Mouse (Mus musculus): ENCODE data around the gene Amer3.

DNA sequence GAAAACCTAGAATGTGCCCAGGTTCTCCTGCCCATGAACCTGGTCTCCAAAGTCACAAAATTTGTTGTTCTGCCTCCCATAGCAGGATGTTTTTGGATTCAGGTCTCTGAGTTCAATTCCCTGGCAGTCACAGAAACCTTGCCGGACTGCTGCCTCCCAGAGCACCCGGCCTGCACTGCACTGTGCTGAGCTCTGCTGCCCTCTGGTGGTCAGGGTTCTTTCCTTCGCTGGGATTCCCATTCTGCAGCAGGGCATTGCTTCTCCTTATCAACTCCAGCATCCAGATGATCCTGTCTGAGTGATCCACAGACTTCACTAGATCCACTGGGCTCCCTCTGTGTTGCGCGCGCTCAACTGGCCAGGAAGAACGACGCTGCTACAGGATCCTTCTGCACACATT, 22.9 kb downstream of the Amer3 start:
- TF ChIP-seq CTCF (IDR thresholded peaks at IDR 0.05; ENCODE audit: control insufficient read depth, insufficient read depth, insufficient read length) (peak; percentile 81), MYOG (IDR thresholded peaks at IDR 0.05; ENCODE audit: control insufficient read depth, extremely low read depth, insufficient read length) (no peak), MAX (IDR thresholded peaks at IDR 0.05) (no peak), FOSL1 (IDR thresholded peaks at IDR 0.05; ENCODE audit: insufficient read depth, low read length, poor library complexity, severe bottlenecking) (no peak), CEBPB (IDR thresholded peaks at IDR 0.05; ENCODE audit: low read depth) (no peak), USF1 (IDR thresholded peaks at IDR 0.05; ENCODE audit: low read depth) (no peak)

Measured in C2C12 (cell line).